Mouse (Mus musculus) erythroblast, embryonic 14.5 days (primary cell): ENCODE measurements at regions not wholly inside any gene's neighbourhood (a gene's known extent, or its start where the extent isn't known, plus 50 kb on each side); places are given as distances from the start of the nearest gene placed in this dataset.

ENCODE experiments used
- GATA1 ChIP-seq: IDR thresholded peaks from 2 replicates; pipeline ENCODE4 v1.6.1; 2012; ENCODE audit warnings: low read length, inconsistent platforms, mixed read lengths
- TAL1 ChIP-seq: IDR thresholded peaks from 3 replicates; pipeline ENCODE4 v1.6.1; 2012; ENCODE audit warnings: low read length, inconsistent platforms, mixed read lengths

GRCm38 (mm10) chr13:119363379-119363778 lies 65.0 kb upstream of the Paip1 start:
- TF ChIP-seq GATA1 (no peak), TAL1 (no peak)
